Mouse (Mus musculus) neural tube, embryonic 11.5 days (tissue): ENCODE measurements around the gene Akap8. TPM values are rescaled to one million over a fixed set of nuclear protein-coding genes. Genes with fewer than 3 reads are reported as not detected.

Experiments used
- ATAC-seq: fragments of 200-750 bp; cut with Nextera tagmentation; 2 replicates; pipeline ENCODE4 v1.8.0; 2017; ENCODE audit warnings: moderate number of reproducible peaks, mild to moderate bottlenecking, moderate TSS enrichment, moderate library complexity; ENCODE audit not compliant: insufficient read depth, low FRiP score, low TSS enrichment
- DNase-seq: peaks from one replicate; pipeline ENCODE4 v3.0.0-alpha.2; 2015; ENCODE audit warnings: low spot score
- H3K27ac ChIP-seq: fragments of 300-500 bp; sonication (generic); 2 replicates; pipeline ENCODE4 v1.5.1; 2014; ENCODE audit warnings: low read depth, mild to moderate bottlenecking, low read length
- H3K27me3 ChIP-seq: fragments of 300-500 bp; sonication (generic); 2 replicates; pipeline ENCODE4 v1.6.1; 2014; ENCODE audit warnings: mild to moderate bottlenecking, low read length, mixed read lengths; ENCODE audit not compliant: control insufficient read depth, insufficient read depth
- H3K36me3 ChIP-seq: fragments of 300-500 bp; sonication (generic); 2 replicates; pipeline ENCODE4 v1.6.1; 2014; ENCODE audit warnings: mild to moderate bottlenecking, low read length, moderate library complexity, mixed read lengths; ENCODE audit not compliant: control insufficient read depth, insufficient read depth
- H3K4me1 ChIP-seq: fragments of 300-500 bp; sonication (generic); 2 replicates; pipeline ENCODE4 v1.6.1; 2014; ENCODE audit warnings: low read length, mixed read lengths; ENCODE audit not compliant: control insufficient read depth, insufficient read depth
- H3K4me2 ChIP-seq: fragments of 300-500 bp; sonication (generic); 2 replicates; pipeline ENCODE4 v1.6.1; 2014; ENCODE audit warnings: low read depth, mild to moderate bottlenecking, moderate library complexity
- H3K4me3 ChIP-seq: fragments of 300-500 bp; sonication (generic); 2 replicates; pipeline ENCODE4 v1.5.1; 2014; ENCODE audit warnings: low read depth, low read length
- H3K9ac ChIP-seq: fragments of 300-500 bp; sonication (generic); 2 replicates; pipeline ENCODE4 v1.6.1; 2014; ENCODE audit warnings: mild to moderate bottlenecking, low read length
- H3K9me3 ChIP-seq: fragments of 300-500 bp; sonication (generic); 2 replicates; pipeline ENCODE4 v1.6.1; 2016; ENCODE audit warnings: low read length; ENCODE audit not compliant: control insufficient read depth
- WGBS: fragments of 180-500 bp; shearing (Covaris S2); extraction: QIAGEN DNeasy Blood & Tissue Kit; methylation state at CpG from one replicate; pipeline ENCODE4 v1.1.7; 2014; 5-methylcytosine and 5-hydroxymethylcytosine counted together
- polyA plus RNA-seq: library from polyadenylated mRNA; unstranded; fragments of >200 nt; fragmentation: Nextera tagmentation; extraction: Ambion mirVana; gene quantifications from 2 replicates; pipeline ENCODE4 v1.2.1, GENCODE M21; 2014

Gene Akap8
- polyA plus RNA-seq, 1 experiment from 2014 or later = 51.8 TPM

GRCm38 (mm10) chr17:32256896-32257295, 64.1 kb downstream of the Akap8 start:
- Histone ChIP-seq H3K4me2 (no peak overlapping the region), H3K4me3 (no peak overlapping the region), H3K9ac (no peak overlapping the region), H3K9me3 (no peaks in the 10 kb centered on the region), H3K36me3 (no peaks in the 10 kb centered on the region), H3K4me1 (peaks cover 4% of the 10 kb centered on the region; the same call in 1 of the 2 replicates), H3K27me3 (no peaks in the 10 kb centered on the region), H3K27ac (no peak overlapping the region)
- 96% methylated on average over 2 of the region's 2 CpGs for WGBS
- DNase-seq (no peak), ATAC-seq (no peak)

Other genes with a start within 250 kb of the Akap8 start
- gene Notch3, start 154.4 kb downstream of the Akap8 start, polyA plus RNA-seq = 19.1 and 19.8 TPM in 2 replicates
- gene Ephx3, start 131.7 kb downstream of the Akap8 start, polyA plus RNA-seq = not detected in 2 replicates
- 114 and 115 TPM in 2 replicates for gene Brd4, start 36.5 kb downstream of the Akap8 start, polyA plus RNA-seq
- 73.2 and 81.3 TPM in 2 replicates for gene Akap8l, start 29.4 kb upstream of the Akap8 start, polyA plus RNA-seq
- gene Wiz, start 68.2 kb upstream of the Akap8 start, polyA plus RNA-seq = 43.8 and 47.2 TPM in 2 replicates
- gene Rasal3, start 82.3 kb upstream of the Akap8 start, polyA plus RNA-seq = 0.42 and 0.82 TPM in 2 replicates
- not detected in 2 replicates for gene Pglyrp2, start 102.9 kb upstream of the Akap8 start, polyA plus RNA-seq
- gene Cyp4f39, start 131.5 kb upstream of the Akap8 start, polyA plus RNA-seq = 0.53 and 0.74 TPM in 2 replicates
- gene Cyp4f17, start 184.8 kb upstream of the Akap8 start, polyA plus RNA-seq = 6.6 TPM in 2 replicates
- gene Cyp4f16, start 215.3 kb upstream of the Akap8 start, polyA plus RNA-seq = 11.3 and 12.1 TPM in 2 replicates